Mouse (Mus musculus): ENCODE results near the gene Slc10a7.

DNA sequence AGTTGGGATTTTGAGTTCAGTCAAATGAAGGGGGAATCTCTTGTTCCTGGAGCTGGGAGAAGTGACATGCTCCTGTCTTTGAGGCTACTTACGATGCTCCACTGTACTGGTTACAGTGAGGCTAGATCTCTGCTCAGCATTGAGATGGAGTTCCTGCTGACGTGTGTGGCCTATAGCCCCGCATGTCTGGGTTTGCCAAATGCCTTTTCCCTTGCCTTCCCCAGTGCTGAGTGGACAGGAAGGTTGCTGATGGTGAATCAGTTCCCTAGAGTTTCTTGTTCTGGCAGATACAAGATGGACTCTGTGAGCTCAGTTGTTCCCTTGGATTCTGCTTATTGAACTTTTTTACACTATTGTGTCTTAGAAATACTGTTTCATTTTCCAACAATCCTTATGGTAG, 1.8 kb downstream of the Slc10a7 start:
- TF ChIP-seq POLR2A (IDR thresholded peaks at IDR 0.05; ENCODE audit: low read depth, low read length) (no peak), CTCF (IDR thresholded peaks at IDR 0.05; ENCODE audit: extremely low read depth, insufficient read length, insufficient replicate concordance, low read depth, low read length) (no peak)
